Mouse (Mus musculus): ENCODE measurements around the gene Chst3. TPM values are rescaled to one million over a fixed set of nuclear protein-coding genes. Genes with fewer than 3 reads are reported as not detected.
"Not testable (repeated sequence)": the region's sequence is repeated elsewhere in the genome, so short reads cannot be mapped to it uniquely, and the experiment has no call there.

Gene Chst3
- total RNA-seq, 2 experiments from 2014 or later = 5.4 TPM; not detected in 1

- peak; percentile 59; the same call in 1 of the 2 replicates for ATAC-seq (replicated peaks; ENCODE audit: low FRiP score, low TSS enrichment, poor library complexity, severe bottlenecking)
These were observed 18.6 kb upstream of the Chst3 start for GRCm38 (mm10) chr10:60237475-60238154.

- ATAC-seq (replicated peaks; ENCODE audit: low FRiP score, low TSS enrichment, poor library complexity, severe bottlenecking) = not testable (repeated sequence)
These were observed 16.8 kb upstream of the Chst3 start for GRCm38 (mm10) chr10:60235876-60236275.

DNA sequence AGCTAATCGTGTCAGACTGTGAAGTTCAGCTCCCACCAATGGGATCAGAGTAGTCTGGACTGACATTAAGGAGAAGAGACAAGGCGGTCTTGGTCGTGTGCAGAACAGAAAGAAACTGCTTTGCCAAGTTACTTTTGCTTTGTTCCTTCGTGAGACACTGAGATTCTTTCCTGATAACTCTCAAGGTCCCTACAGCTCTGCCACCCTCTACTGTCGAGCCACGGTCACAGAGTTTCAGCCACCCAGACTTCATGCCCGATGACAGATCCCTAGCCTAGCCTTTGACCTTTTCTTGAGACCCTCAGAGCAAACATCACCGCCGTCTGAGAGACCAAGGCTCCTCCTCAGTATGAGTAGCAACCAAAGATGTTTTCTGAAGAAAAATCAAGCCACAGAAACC, 14.9 kb upstream of the Chst3 start:
- ATAC-seq (replicated peaks; ENCODE audit: low FRiP score, low TSS enrichment, poor library complexity, severe bottlenecking) = no peak

GRCm38 (mm10) chr10:60230321-60231088, 11.4 kb upstream of the Chst3 start:
- no peak for ATAC-seq (replicated peaks; ENCODE audit: low FRiP score, low TSS enrichment, poor library complexity, severe bottlenecking)

GRCm38 (mm10) chr10:60229113-60229512, 10.1 kb upstream of the Chst3 start:
- no peak for ATAC-seq (replicated peaks; ENCODE audit: low FRiP score, low TSS enrichment, poor library complexity, severe bottlenecking)

DNA sequence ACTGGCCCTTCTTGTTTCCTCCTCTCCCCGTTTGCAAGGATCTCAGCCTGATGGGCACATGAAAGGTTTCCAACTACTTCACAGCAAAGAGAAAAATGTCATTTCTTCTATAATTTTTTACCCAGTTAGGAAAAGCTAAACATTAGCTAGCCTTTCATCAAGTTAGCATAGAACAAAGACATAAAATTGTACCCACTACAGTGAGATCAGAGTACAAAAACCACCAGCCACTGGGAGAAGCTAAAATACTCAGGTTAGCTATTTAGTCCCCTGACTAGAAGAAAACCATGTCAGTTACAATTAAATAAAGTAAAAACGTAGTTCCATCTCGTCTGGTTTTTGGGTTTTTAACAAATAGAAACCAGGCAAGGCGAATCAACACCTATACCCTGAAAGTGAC, 8.6 kb upstream of the Chst3 start:
- no peak for ATAC-seq (replicated peaks; ENCODE audit: low FRiP score, low TSS enrichment, poor library complexity, severe bottlenecking)

DNA sequence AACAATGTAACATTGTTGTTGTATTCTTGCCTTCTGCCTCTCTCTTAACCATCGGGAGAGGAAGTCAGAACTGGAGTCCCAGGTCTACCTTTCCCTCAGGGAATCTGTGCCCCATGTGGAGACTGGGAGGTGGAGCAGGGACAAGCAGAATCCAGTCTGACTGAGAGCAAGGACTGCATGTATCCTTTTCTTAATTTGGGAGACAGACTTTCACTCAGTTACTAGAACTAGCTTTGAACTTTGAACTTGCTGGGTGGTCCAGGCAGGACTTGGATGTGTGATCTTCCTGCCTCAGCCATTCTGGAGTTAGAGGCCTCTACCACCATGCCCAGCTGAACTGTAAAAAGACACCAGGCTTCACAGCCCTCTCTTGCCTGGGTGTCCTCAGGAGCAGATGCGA, 5.5 kb upstream of the Chst3 start:
- no peak for ATAC-seq (replicated peaks; ENCODE audit: low FRiP score, low TSS enrichment, poor library complexity, severe bottlenecking)

- ATAC-seq (replicated peaks; ENCODE audit: low FRiP score, low TSS enrichment, poor library complexity, severe bottlenecking) = not testable (repeated sequence)
These were observed 2.7 kb upstream of the Chst3 start for GRCm38 (mm10) chr10:60221571-60222259.

GRCm38 (mm10) chr10:60220607-60221006, 1.5 kb upstream of the Chst3 start:
- no peak for ATAC-seq (replicated peaks; ENCODE audit: low FRiP score, low TSS enrichment, poor library complexity, severe bottlenecking)

- ATAC-seq (replicated peaks; ENCODE audit: low FRiP score, low TSS enrichment, poor library complexity, severe bottlenecking) = no peak
These were observed 1.0 kb upstream of the Chst3 start for GRCm38 (mm10) chr10:60220042-60220523.

GRCm38 (mm10) chr10:60218033-60218590, 948 bp downstream of the Chst3 start:
- no peak for ATAC-seq (replicated peaks; ENCODE audit: low FRiP score, low TSS enrichment, poor library complexity, severe bottlenecking)

DNA sequence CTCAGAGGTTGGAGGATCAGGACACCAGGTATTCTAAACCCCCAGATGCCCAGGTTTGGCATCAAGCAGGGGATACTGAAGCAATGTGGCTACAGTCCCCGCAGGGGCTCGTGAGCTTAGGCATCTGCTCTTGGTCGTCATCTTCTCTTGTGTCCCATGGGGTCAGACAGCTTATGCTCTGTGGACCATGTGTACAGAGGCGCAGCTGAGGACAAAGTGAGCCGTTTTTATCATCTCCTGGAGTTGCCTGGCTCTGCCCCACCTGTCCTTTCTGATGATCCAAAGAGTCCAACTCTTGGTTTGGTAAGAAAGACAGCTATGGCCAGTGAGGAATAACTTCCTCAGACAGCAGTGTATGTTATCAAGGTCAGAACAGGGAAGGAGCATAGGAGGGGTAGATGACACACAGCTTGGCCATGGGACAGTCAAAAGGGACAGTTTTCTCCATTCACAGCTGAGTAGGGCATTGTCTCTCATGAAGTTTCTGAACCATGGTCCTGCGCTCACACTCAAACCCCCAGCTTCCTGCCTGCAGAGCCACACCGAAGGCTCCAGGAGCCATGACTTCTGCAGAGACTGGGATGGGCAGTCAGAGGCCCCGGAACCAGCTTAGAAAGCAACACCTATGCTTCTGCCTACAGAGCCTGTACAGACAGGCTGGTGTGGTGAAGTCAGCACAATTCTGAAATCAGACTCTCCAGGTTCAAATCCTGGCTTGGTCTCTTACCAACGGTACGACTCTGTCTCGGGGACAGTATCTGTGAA, 2.5 kb downstream of the Chst3 start:
- no peak for ATAC-seq (replicated peaks; ENCODE audit: low FRiP score, low TSS enrichment, poor library complexity, severe bottlenecking)

DNA sequence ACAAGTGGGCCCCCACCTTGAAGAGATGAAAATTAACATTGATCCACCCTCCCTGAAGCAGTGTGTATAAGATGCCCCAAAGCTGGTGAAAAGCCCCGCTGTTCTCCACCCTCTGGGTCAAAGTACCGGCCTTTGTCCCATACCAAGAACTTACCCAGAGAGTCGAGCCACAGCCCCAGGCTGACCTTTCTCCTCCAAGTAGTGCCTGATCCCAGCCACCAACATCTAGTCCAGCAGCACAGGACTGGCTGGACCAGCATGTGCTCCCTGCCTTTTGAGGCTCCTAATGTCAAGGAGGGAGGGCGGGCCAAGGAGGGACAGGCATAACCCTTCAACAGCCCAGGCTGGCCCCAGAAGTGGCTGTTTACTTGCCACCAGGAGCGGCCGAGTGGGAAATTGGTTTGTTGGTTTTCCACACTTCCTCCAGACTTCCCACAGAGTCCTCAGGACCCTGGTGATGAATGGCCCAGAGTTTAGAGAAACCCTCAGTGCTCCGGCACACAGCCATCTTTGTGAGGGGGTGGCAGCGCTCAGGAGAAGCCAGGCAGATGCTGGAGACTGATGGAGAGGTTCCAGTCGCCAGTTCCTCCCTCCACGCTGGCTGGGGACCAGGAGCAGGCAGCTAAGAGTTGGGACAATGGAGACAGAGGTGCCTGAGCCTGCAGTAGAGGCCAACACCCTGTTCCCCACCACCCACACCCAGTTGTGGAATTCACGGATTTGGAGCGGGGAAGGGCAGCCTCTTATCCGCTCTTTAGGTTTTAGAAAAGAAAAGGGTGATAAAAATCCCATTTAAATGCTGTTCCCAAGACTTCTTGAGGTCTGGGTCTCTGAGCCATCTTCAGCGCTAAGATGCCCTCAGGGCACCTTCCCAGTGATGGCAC, 3.7 kb downstream of the Chst3 start:
- no peak for ATAC-seq (replicated peaks; ENCODE audit: low FRiP score, low TSS enrichment, poor library complexity, severe bottlenecking)

DNA sequence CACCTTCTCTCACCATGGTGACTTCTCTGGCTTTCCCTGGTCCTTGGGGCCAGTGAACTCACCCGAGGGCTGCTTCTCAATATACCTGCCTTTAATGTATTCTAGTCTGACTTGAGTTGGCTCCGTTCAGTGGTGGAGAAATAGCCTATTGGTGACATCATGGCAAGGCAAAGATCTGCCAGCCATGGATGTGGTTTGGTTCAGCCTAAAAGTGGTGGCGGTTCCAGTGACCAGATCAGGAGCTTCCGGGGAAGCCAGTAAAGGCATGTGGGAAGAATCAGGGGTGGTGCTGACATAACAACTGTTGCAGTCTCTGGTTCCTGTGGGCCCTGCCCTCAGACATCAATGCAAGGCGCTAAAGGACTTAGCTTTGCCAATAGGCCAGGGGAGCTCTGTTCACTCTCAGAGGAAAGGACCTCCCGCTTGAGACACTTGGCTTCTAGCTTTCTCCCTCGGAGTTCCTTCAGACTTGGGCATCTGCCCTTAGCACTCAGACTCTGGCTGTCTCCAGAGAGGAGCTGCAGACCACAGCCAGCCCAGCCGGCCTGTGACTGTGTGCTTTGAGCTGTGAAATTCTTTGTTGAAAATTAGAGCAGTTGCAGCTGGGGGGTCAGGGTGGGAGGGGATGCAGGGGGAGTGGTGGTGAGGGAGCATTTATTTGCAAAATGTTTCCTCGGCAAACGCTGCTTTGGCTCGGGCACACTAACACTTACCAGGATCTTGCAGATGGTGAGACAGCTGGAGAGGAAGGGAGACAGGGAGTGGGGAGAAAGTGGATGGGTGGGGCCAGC, 6.3 kb downstream of the Chst3 start:
- ATAC-seq (replicated peaks; ENCODE audit: low FRiP score, low TSS enrichment, poor library complexity, severe bottlenecking) = no peak

GRCm38 (mm10) chr10:60211501-60212005, 7.5 kb downstream of the Chst3 start:
- ATAC-seq (replicated peaks; ENCODE audit: low FRiP score, low TSS enrichment, poor library complexity, severe bottlenecking) = no peak

GRCm38 (mm10) chr10:60210468-60210867, 8.6 kb downstream of the Chst3 start:
- no peak for ATAC-seq (replicated peaks; ENCODE audit: low FRiP score, low TSS enrichment, poor library complexity, severe bottlenecking)

GRCm38 (mm10) chr10:60209237-60209636, 9.8 kb downstream of the Chst3 start:
- no peak for ATAC-seq (replicated peaks; ENCODE audit: low FRiP score, low TSS enrichment, poor library complexity, severe bottlenecking)
